Mouse (Mus musculus) liver, embryonic 14.5 days (tissue): ENCODE measurements at regions not wholly inside any gene's neighbourhood (a gene's known extent, or its start where the extent isn't known, plus 50 kb on each side); places are given as distances from the start of the nearest gene placed in this dataset.

Source experiments
- ATAC-seq: fragments of 200-750 bp; cut with Nextera tagmentation; 2 replicates; pipeline ENCODE4 v1.8.0; 2017; ENCODE audit warnings: moderate number of reproducible peaks, mild to moderate bottlenecking, moderate library complexity; ENCODE audit not compliant: insufficient read depth
- DNase-seq, 3 experiments: peaks; one replicate each; pipeline ENCODE4 v3.0.0-alpha.2; 2012 to 2013; ENCODE audit warnings: low read depth in 3 of 3, low spot score in 3 of 3
- H3K27ac ChIP-seq: fragments of 300-500 bp; sonication (generic); 2 replicates; pipeline ENCODE4 v1.5.1; 2014; ENCODE audit warnings: moderate library complexity, mild to moderate bottlenecking, control low read depth, inconsistent platforms
- H3K27me3 ChIP-seq: fragments of 300-500 bp; sonication (generic); 2 replicates; pipeline ENCODE4 v1.6.1; 2014; ENCODE audit warnings: mild to moderate bottlenecking, low read length, moderate library complexity; ENCODE audit not compliant: control insufficient read depth, insufficient read depth
- H3K36me3 ChIP-seq: fragments of 300-500 bp; sonication (generic); replicated peaks from 2 replicates; pipeline ENCODE4 v1.6.1; 2014; ENCODE audit warnings: low read depth; ENCODE audit not compliant: control insufficient read depth, insufficient read depth
- H3K4me1 ChIP-seq, 2 experiments: fragments of 200-500 bp in 1 of 2; fragments of 300-500 bp in 1 of 2; sonication (generic) in 1 of 2; replicated peaks; 2 replicates each; pipeline ENCODE4 v1.6.1; 2012 to 2014; ENCODE audit warnings: antibody characterized with exemption in 1 of 2, inconsistent platforms in 1 of 2, low read length in 1 of 2; ENCODE audit not compliant: control insufficient read depth in 2 of 2, insufficient read depth in 2 of 2
- H3K4me2 ChIP-seq: fragments of 300-500 bp; sonication (generic); 2 replicates; pipeline ENCODE4 v1.6.1; 2014; ENCODE audit warnings: low read depth, mild to moderate bottlenecking, control low read depth, moderate library complexity
- H3K4me3 ChIP-seq, 2 experiments: fragments of 200-500 bp in 1 of 2; fragments of 300-500 bp in 1 of 2; sonication (generic) in 1 of 2; 2 replicates each; pipeline ENCODE4 v1.5.1; 2012 to 2014; ENCODE audit warnings: low read depth in 2 of 2, low read length in 2 of 2, mild to moderate bottlenecking in 2 of 2, control low read depth in 1 of 2, inconsistent platforms in 1 of 2, moderate library complexity in 1 of 2; ENCODE audit not compliant: insufficient read depth in 1 of 2
- H3K9ac ChIP-seq: fragments of 300-500 bp; sonication (generic); replicated peaks from 2 replicates; pipeline ENCODE4 v1.6.1; 2014; ENCODE audit warnings: mild to moderate bottlenecking, control low read depth, moderate library complexity
- H3K9me3 ChIP-seq: fragments of 300-500 bp; sonication (generic); 2 replicates; pipeline ENCODE4 v1.6.1; 2016; ENCODE audit warnings: low read length, mixed read lengths; ENCODE audit not compliant: control insufficient read depth
- CTCF ChIP-seq: IDR thresholded peaks from 2 replicates; pipeline ENCODE4 v1.5.1; 2016; ENCODE audit warnings: antibody characterized with exemption, low read depth, control low read depth
- EP300 ChIP-seq: IDR thresholded peaks from 2 replicates; pipeline ENCODE4 v1.6.1; 2016; ENCODE audit warnings: antibody characterized with exemption, low read depth
- WGBS: fragments of 180-500 bp; shearing (Covaris S2); extraction: QIAGEN DNeasy Blood & Tissue Kit; methylation state at CpG from one replicate; pipeline ENCODE4 v1.1.7; 2014; ENCODE audit not compliant: insufficient replicate concordance; 5-methylcytosine and 5-hydroxymethylcytosine counted together

GRCm38 (mm10) chr3:148220826-148221225 is 769.5 kb downstream of the Adgrl2 start:
- TF ChIP-seq EP300 = no peak
- no peak overlapping the region for H3K9ac ChIP-seq
- no peak for DNase-seq
- 30% methylated on average over 5 of the region's 5 CpGs for WGBS
- no peak overlapping the region for H3K4me2 ChIP-seq
- H3K27ac ChIP-seq = no peak overlapping the region
- H3K9me3 ChIP-seq = no peaks in the 10 kb centered on the region
- H3K36me3 ChIP-seq = no peaks in the 10 kb centered on the region
- no peaks in the 10 kb centered on the region for H3K4me1 ChIP-seq
- peak; percentile 15; the same call in 1 of the 2 replicates for ATAC-seq
- no peak overlapping the region for H3K4me3 ChIP-seq
- H3K27me3 ChIP-seq = no peaks in the 10 kb centered on the region

- TF ChIP-seq EP300 (no peak), CTCF (no peak)
- H3K27me3 ChIP-seq = no peaks in the 10 kb centered on the region
- H3K4me1 ChIP-seq = no peaks in the 10 kb centered on the region
- H3K4me2 ChIP-seq = no peak overlapping the region
- H3K4me3 ChIP-seq = no peak overlapping the region
- H3K27ac ChIP-seq = no peak overlapping the region
- WGBS = 70% methylated on average over 10 of the region's 10 CpGs
- H3K9me3 ChIP-seq = no peaks in the 10 kb centered on the region
- ATAC-seq (no peak), DNase-seq (no peak)
- H3K36me3 ChIP-seq = no peaks in the 10 kb centered on the region
- no peak overlapping the region for H3K9ac ChIP-seq
Measured at GRCm38 (mm10) chr3:148220024-148220590, 770.2 kb downstream of the Adgrl2 start.

GRCm38 (mm10) chr3:148202148-148202547 is 788.2 kb downstream of the Adgrl2 start:
- Histone ChIP-seq H3K4me2 (no peak overlapping the region), H3K27me3 (no peaks in the 10 kb centered on the region), H3K4me3 (no peak overlapping the region), H3K9ac (no peak overlapping the region), H3K36me3 (no peaks in the 10 kb centered on the region), H3K9me3 (no peaks in the 10 kb centered on the region), H3K27ac (no peak overlapping the region), H3K4me1 (no peaks in the 10 kb centered on the region)
- TF ChIP-seq EP300 (no peak), CTCF (no peak)
- DNase-seq (no peak), ATAC-seq (no peak)
- WGBS = 51% methylated on average over 3 of the region's 3 CpGs

GRCm38 (mm10) chr3:148186704-148187103 is 803.7 kb downstream of the Adgrl2 start:
- Histone ChIP-seq H3K27me3 (no peaks in the 10 kb centered on the region), H3K36me3 (no peaks in the 10 kb centered on the region), H3K4me1 (no peaks in the 10 kb centered on the region), H3K4me3 (no peak overlapping the region), H3K27ac (no peak overlapping the region), H3K9ac (no peak overlapping the region), H3K9me3 (no peaks in the 10 kb centered on the region), H3K4me2 (no peak overlapping the region)
- DNase-seq (no peak), ATAC-seq (no peak)
- WGBS = 61% methylated on average over 2 of the region's 2 CpGs
- TF ChIP-seq EP300 (no peak), CTCF (no peak)

GRCm38 (mm10) chr3:148167556-148167955 is 822.8 kb downstream of the Adgrl2 start:
- TF ChIP-seq EP300 (no peak), CTCF (no peak)
- ATAC-seq (no peak), DNase-seq (no peak)
- H3K36me3 ChIP-seq = no peaks in the 10 kb centered on the region
- 29% methylated on average over 1 of the region's 1 CpGs for WGBS
- H3K9me3 ChIP-seq = no peaks in the 10 kb centered on the region
- no peaks in the 10 kb centered on the region for H3K27me3 ChIP-seq
- no peak overlapping the region for H3K4me2 ChIP-seq
- H3K27ac ChIP-seq = no peak overlapping the region
- H3K4me1 ChIP-seq = no peaks in the 10 kb centered on the region
- no peak overlapping the region for H3K9ac ChIP-seq
- H3K4me3 ChIP-seq = no peak overlapping the region
